Mouse (Mus musculus): Measurements from ENCODE around the gene Hhat. TPM values are rescaled to one million over a fixed set of nuclear protein-coding genes. Genes with fewer than 3 reads are reported as not detected.
A peak's percentile ranks its signal among the peaks of the same experiment; 100 is the strongest.

The Hhat gene
- polyA plus RNA-seq, 1 experiment from 2014 or later, result 16.5 TPM

GRCm38 (mm10) chr1:192520836-192521435, 250.1 kb downstream of the Hhat start:
- Histone ChIP-seq H3K27me3 (ENCODE audit: control insufficient read depth, insufficient read depth, low read length) (no peaks in the 10 kb centered on the region), H3K4me3 (ENCODE audit: low read length) (no peak overlapping the region), H3K4me1 (ENCODE audit: control insufficient read depth, insufficient read depth, low read length) (no peaks in the 10 kb centered on the region), H3K27ac (ENCODE audit: low read depth, low read length) (no peak overlapping the region), H3K9ac (ENCODE audit: low read depth, low read length) (no peak overlapping the region), H3K4me2 (replicated peaks; ENCODE audit: low read depth, low read length) (no peak overlapping the region), H3K9me3 (ENCODE audit: control insufficient read depth, low read length) (no peaks in the 10 kb centered on the region), H3K36me3 (ENCODE audit: control insufficient read depth, insufficient read depth, low read length) (no peaks in the 10 kb centered on the region)
- peak; percentile 61; the same call in 1 of the 2 replicates for ATAC-seq (ENCODE audit: low FRiP score, low TSS enrichment)
- whole genome bisulfite sequencing, result 16% methylated on average over 13 of the region's 13 CpGs

GRCm38 (mm10) chr1:192519713-192520112, 251.3 kb downstream of the Hhat start:
- 95% methylated on average over 1 of the region's 1 CpGs for WGBS
- Histone ChIP-seq H3K9me3 (ENCODE audit: control insufficient read depth, low read length) (no peaks in the 10 kb centered on the region), H3K4me2 (replicated peaks; ENCODE audit: low read depth, low read length) (no peak overlapping the region), H3K9ac (ENCODE audit: low read depth, low read length) (no peak overlapping the region), H3K4me1 (ENCODE audit: control insufficient read depth, insufficient read depth, low read length) (no peaks in the 10 kb centered on the region), H3K4me3 (ENCODE audit: low read length) (no peak overlapping the region), H3K27me3 (ENCODE audit: control insufficient read depth, insufficient read depth, low read length) (no peaks in the 10 kb centered on the region), H3K36me3 (ENCODE audit: control insufficient read depth, insufficient read depth, low read length) (no peaks in the 10 kb centered on the region), H3K27ac (ENCODE audit: low read depth, low read length) (no peak overlapping the region)
- no peak for ATAC-seq (ENCODE audit: low FRiP score, low TSS enrichment)

- Histone ChIP-seq H3K4me2 (replicated peaks; ENCODE audit: low read depth, low read length) (no peak overlapping the region), H3K4me3 (ENCODE audit: low read length) (no peak overlapping the region), H3K27ac (ENCODE audit: low read depth, low read length) (no peak overlapping the region), H3K9ac (ENCODE audit: low read depth, low read length) (no peak overlapping the region), H3K27me3 (ENCODE audit: control insufficient read depth, insufficient read depth, low read length) (no peaks in the 10 kb centered on the region), H3K9me3 (ENCODE audit: control insufficient read depth, low read length) (no peaks in the 10 kb centered on the region), H3K36me3 (ENCODE audit: control insufficient read depth, insufficient read depth, low read length) (no peaks in the 10 kb centered on the region), H3K4me1 (ENCODE audit: control insufficient read depth, insufficient read depth, low read length) (no peaks in the 10 kb centered on the region)
- no peak for ATAC-seq (ENCODE audit: low FRiP score, low TSS enrichment)
- WGBS, result 87% methylated on average over 3 of the region's 3 CpGs
Measured at GRCm38 (mm10) chr1:192515373-192515772, 255.7 kb downstream of the Hhat start.

GRCm38 (mm10) chr1:192512821-192513220, 258.2 kb downstream of the Hhat start:
- Histone ChIP-seq H3K4me3 (ENCODE audit: low read length) (no peak overlapping the region), H3K27ac (ENCODE audit: low read depth, low read length) (no peak overlapping the region), H3K9me3 (ENCODE audit: control insufficient read depth, low read length) (no peaks in the 10 kb centered on the region), H3K9ac (ENCODE audit: low read depth, low read length) (no peak overlapping the region), H3K36me3 (ENCODE audit: control insufficient read depth, insufficient read depth, low read length) (no peaks in the 10 kb centered on the region), H3K4me2 (replicated peaks; ENCODE audit: low read depth, low read length) (no peak overlapping the region), H3K27me3 (ENCODE audit: control insufficient read depth, insufficient read depth, low read length) (no peaks in the 10 kb centered on the region), H3K4me1 (ENCODE audit: control insufficient read depth, insufficient read depth, low read length) (no peaks in the 10 kb centered on the region)
- no peak for ATAC-seq (ENCODE audit: low FRiP score, low TSS enrichment)
- 100% methylated on average over 1 of the region's 1 CpGs for WGBS

DNA sequence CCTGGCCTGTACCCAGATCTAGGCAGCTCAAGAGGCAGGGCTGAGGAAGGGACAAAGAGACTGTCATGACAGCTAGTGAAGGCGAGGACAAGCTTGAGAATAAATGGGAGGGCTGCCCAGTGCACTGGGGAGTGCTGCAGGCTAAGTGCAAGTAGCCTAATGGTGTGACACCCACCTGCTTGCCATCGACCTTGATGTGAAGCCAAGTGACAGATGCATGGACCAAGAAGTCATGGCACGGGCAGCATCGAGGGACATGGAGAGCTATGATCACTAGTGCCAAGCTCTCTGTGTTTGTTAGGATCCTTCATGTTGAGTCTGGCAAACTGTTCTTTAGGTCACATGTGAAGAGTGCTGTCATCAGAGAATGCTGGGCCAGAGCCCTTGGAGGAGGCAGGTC, 267.4 kb downstream of the Hhat start:
- 90% methylated on average over 4 of the region's 4 CpGs for WGBS
- no peaks in the 10 kb centered on the region for H3K9me3 ChIP-seq (ENCODE audit: control insufficient read depth, low read length)
- no peaks in the 10 kb centered on the region for H3K27me3 ChIP-seq (ENCODE audit: control insufficient read depth, insufficient read depth, low read length)
- no peak for ATAC-seq (ENCODE audit: low FRiP score, low TSS enrichment)
- no peak overlapping the region for H3K4me3 ChIP-seq (ENCODE audit: low read length)
- H3K36me3 ChIP-seq (ENCODE audit: control insufficient read depth, insufficient read depth, low read length), result no peaks in the 10 kb centered on the region
- no peak overlapping the region for H3K27ac ChIP-seq (ENCODE audit: low read depth, low read length)
- H3K4me1 ChIP-seq (ENCODE audit: control insufficient read depth, insufficient read depth, low read length), result no peaks in the 10 kb centered on the region
- no peak overlapping the region for H3K9ac ChIP-seq (ENCODE audit: low read depth, low read length)
- no peak overlapping the region for H3K4me2 ChIP-seq (replicated peaks; ENCODE audit: low read depth, low read length)

GRCm38 (mm10) chr1:192502835-192503234, 268.2 kb downstream of the Hhat start:
- no peaks in the 10 kb centered on the region for H3K27me3 ChIP-seq (ENCODE audit: control insufficient read depth, insufficient read depth, low read length)
- H3K4me3 ChIP-seq (ENCODE audit: low read length), result no peak overlapping the region
- no peak overlapping the region for H3K9ac ChIP-seq (ENCODE audit: low read depth, low read length)
- H3K4me2 ChIP-seq (replicated peaks; ENCODE audit: low read depth, low read length), result no peak overlapping the region
- H3K36me3 ChIP-seq (ENCODE audit: control insufficient read depth, insufficient read depth, low read length), result no peaks in the 10 kb centered on the region
- H3K4me1 ChIP-seq (ENCODE audit: control insufficient read depth, insufficient read depth, low read length), result no peaks in the 10 kb centered on the region
- ATAC-seq (ENCODE audit: low FRiP score, low TSS enrichment), result no peak
- no peaks in the 10 kb centered on the region for H3K9me3 ChIP-seq (ENCODE audit: control insufficient read depth, low read length)
- no peak overlapping the region for H3K27ac ChIP-seq (ENCODE audit: low read depth, low read length)

- H3K4me2 ChIP-seq (replicated peaks; ENCODE audit: low read depth, low read length), result no peak overlapping the region
- no peak overlapping the region for H3K4me3 ChIP-seq (ENCODE audit: low read length)
- no peaks in the 10 kb centered on the region for H3K27me3 ChIP-seq (ENCODE audit: control insufficient read depth, insufficient read depth, low read length)
- H3K27ac ChIP-seq (ENCODE audit: low read depth, low read length), result no peak overlapping the region
- no peak for ATAC-seq (ENCODE audit: low FRiP score, low TSS enrichment)
- H3K36me3 ChIP-seq (ENCODE audit: control insufficient read depth, insufficient read depth, low read length), result no peaks in the 10 kb centered on the region
- WGBS, result 80% methylated on average over 9 of the region's 9 CpGs
- H3K9me3 ChIP-seq (ENCODE audit: control insufficient read depth, low read length), result no peaks in the 10 kb centered on the region
- H3K4me1 ChIP-seq (ENCODE audit: control insufficient read depth, insufficient read depth, low read length), result no peaks in the 10 kb centered on the region
- H3K9ac ChIP-seq (ENCODE audit: low read depth, low read length), result no peak overlapping the region
Measured at GRCm38 (mm10) chr1:192502016-192502415, 269.0 kb downstream of the Hhat start.

DNA sequence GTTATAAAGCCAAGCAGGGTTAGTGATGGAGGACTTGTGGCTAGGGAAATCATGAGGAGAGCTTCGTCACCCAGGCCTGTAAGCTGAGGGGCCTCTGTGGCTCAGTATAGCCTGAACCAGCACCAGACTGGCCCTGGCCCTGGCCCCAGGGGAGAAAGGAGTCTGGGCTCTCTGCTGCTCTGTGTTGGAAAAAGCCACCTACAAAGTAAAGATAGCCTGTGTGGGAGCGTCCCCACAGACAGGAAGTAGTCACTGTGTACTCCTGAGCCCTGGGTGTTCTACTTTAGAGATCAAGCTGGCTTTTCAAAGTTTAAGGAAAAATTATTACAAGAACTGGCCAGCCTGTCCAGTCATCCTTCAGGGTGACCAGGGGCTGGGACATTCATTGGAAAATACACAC, 273.5 kb downstream of the Hhat start:
- no peak overlapping the region for H3K9ac ChIP-seq (ENCODE audit: low read depth, low read length)
- H3K9me3 ChIP-seq (ENCODE audit: control insufficient read depth, low read length), result peaks cover 4% of the 10 kb centered on the region; the same call in 1 of the 2 replicates
- no peak for ATAC-seq (ENCODE audit: low FRiP score, low TSS enrichment)
- no peak overlapping the region for H3K27ac ChIP-seq (ENCODE audit: low read depth, low read length)
- 74% methylated on average over 2 of the region's 2 CpGs for WGBS
- H3K4me1 ChIP-seq (ENCODE audit: control insufficient read depth, insufficient read depth, low read length), result no peaks in the 10 kb centered on the region
- H3K4me2 ChIP-seq (replicated peaks; ENCODE audit: low read depth, low read length), result no peak overlapping the region
- no peak overlapping the region for H3K4me3 ChIP-seq (ENCODE audit: low read length)
- H3K36me3 ChIP-seq (ENCODE audit: control insufficient read depth, insufficient read depth, low read length), result no peaks in the 10 kb centered on the region
- H3K27me3 ChIP-seq (ENCODE audit: control insufficient read depth, insufficient read depth, low read length), result no peaks in the 10 kb centered on the region

GRCm38 (mm10) chr1:192489908-192490825, 280.9 kb downstream of the Hhat start:
- no peak overlapping the region for H3K9ac ChIP-seq (ENCODE audit: low read depth, low read length)
- no peaks in the 10 kb centered on the region for H3K36me3 ChIP-seq (ENCODE audit: control insufficient read depth, insufficient read depth, low read length)
- H3K27ac ChIP-seq (ENCODE audit: low read depth, low read length), result no peak overlapping the region
- no peaks in the 10 kb centered on the region for H3K27me3 ChIP-seq (ENCODE audit: control insufficient read depth, insufficient read depth, low read length)
- H3K9me3 ChIP-seq (ENCODE audit: control insufficient read depth, low read length), result no peaks in the 10 kb centered on the region
- 77% methylated on average over 13 of the region's 13 CpGs for WGBS
- no peak overlapping the region for H3K4me3 ChIP-seq (ENCODE audit: low read length)
- H3K4me2 ChIP-seq (replicated peaks; ENCODE audit: low read depth, low read length), result no peak overlapping the region
- ATAC-seq (ENCODE audit: low FRiP score, low TSS enrichment), result no peak
- no peaks in the 10 kb centered on the region for H3K4me1 ChIP-seq (ENCODE audit: control insufficient read depth, insufficient read depth, low read length)

Measured in kidney, embryonic 14.5 days (tissue).